Mouse (Mus musculus): Measurements from ENCODE around the gene Gm17334.
A peak's percentile ranks its signal among the peaks of the same experiment; 100 is the strongest.

GRCm38 (mm10) chr11:53737573-53737946, 35.4 kb downstream of the Gm17334 start:
- TF ChIP-seq CHD1 (IDR thresholded peaks at IDR 0.05; ENCODE audit: low read depth, low read length) (no peak), MEF2A (IDR thresholded peaks at IDR 0.05; ENCODE audit: extremely low read depth, insufficient replicate concordance, low read depth, low read length, poor library complexity, severe bottlenecking) (no peak), CTCF (IDR thresholded peaks at IDR 0.05 in 2 of 3, conservative IDR thresholded peaks at IDR 0.05 in 1 of 3; ENCODE audit: control insufficient read depth in 1 of 3, insufficient read depth in 1 of 3, low read depth in 2 of 3, low read length in 3 of 3, poor library complexity in 1 of 3, severe bottlenecking in 1 of 3) (peak; percentile 74 to 94 (median 81)), POLR2A (IDR thresholded peaks at IDR 0.05; ENCODE audit: control insufficient read depth in 1 of 2, insufficient read depth in 1 of 2, low read depth in 1 of 2, low read length in 2 of 2, poor library complexity in 1 of 2) (no peak), ZNF384 (IDR thresholded peaks at IDR 0.05; ENCODE audit: low read depth, low read length) (no peak), USF2 (IDR thresholded peaks at IDR 0.05; ENCODE audit: borderline replicate concordance in 1 of 2, insufficient read depth in 1 of 2, low read depth in 1 of 2, low read length in 2 of 2) (no peak), POLR2AphosphoS2 (IDR thresholded peaks at IDR 0.05; ENCODE audit: low read length) (no peak), JUND (IDR thresholded peaks at IDR 0.05; ENCODE audit: low read depth, low read length) (no peak), ZC3H11A (IDR thresholded peaks at IDR 0.05; ENCODE audit: low read depth, low read length) (peak; percentile 66), UBTF (IDR thresholded peaks at IDR 0.05; ENCODE audit: borderline replicate concordance, insufficient read depth, low read depth, low read length) (no peak), EP300 (IDR thresholded peaks at IDR 0.05; ENCODE audit: low read depth in 1 of 2, low read length in 2 of 2) (no peak), TAL1 (IDR thresholded peaks at IDR 0.05; ENCODE audit: low read length) (no peak)

Measured in MEL (cell line).